Mouse (Mus musculus) brain, embryonic 14.5 days (tissue): ENCODE data around the gene Ctu2.

Experiments
- CTCF ChIP-seq: fragments of 200-500 bp; IDR thresholded peaks from 2 replicates; pipeline ENCODE4 v1.5.1; 2012; ENCODE audit warnings: inconsistent platforms, mild to moderate bottlenecking, moderate library complexity, borderline replicate concordance; ENCODE audit not compliant: insufficient read depth, insufficient read length; ENCODE audit errors: extremely low read depth
- POLR2A ChIP-seq: fragments of 200-500 bp; IDR thresholded peaks from 2 replicates; pipeline ENCODE4 v1.6.1; 2012; ENCODE audit warnings: mild to moderate bottlenecking, inconsistent platforms, borderline replicate concordance; ENCODE audit not compliant: poor library complexity, insufficient read depth, insufficient read length, severe bottlenecking; ENCODE audit errors: extremely low read depth

DNA sequence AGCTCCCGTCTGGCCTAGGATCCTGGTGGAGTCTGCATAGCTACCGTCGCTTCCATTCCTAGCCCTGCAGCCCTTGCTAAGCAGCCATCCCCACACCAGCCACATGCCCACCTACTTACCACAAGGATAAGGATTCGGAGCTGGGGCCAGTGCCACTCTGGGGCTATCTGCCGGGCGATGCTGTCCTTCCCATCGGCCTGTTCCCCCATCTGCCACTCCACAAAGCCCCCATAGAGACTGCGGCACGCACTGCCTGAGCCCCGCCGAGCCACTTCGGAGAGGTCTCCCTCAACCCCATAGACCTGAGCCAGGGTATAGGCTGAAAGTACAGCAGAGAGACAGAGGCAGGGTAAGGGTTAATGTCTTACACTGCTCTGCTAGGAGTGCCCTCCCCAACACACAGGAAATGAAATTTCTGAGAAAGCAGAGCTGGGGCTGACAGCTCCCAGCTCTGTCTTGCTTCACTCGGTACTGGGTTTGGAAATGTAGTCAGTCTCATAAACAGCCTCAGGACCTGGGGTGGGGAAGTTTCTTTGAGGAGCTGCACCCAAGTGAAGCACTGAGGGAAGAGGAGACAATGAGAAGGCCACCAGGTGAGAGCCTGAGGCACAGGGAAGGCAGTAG is 38.1 kb upstream of the Ctu2 start:
- TF ChIP-seq CTCF (no peak), POLR2A (no peak)
